Mouse (Mus musculus) 3134 (cell line): Measurements from ENCODE around the gene Tulp4.
"Not testable (repeated sequence)": the region's sequence is repeated elsewhere in the genome, so short reads cannot be mapped to it uniquely, and the experiment has no call there.

Source experiments
- DNase-seq: peaks from one replicate; pipeline ENCODE4 v3.0.0-alpha.2; 2011; ENCODE audit warnings: low spot score; ENCODE audit not compliant: insufficient read length; ENCODE audit errors: extremely low read depth

Gene Tulp4

DNA sequence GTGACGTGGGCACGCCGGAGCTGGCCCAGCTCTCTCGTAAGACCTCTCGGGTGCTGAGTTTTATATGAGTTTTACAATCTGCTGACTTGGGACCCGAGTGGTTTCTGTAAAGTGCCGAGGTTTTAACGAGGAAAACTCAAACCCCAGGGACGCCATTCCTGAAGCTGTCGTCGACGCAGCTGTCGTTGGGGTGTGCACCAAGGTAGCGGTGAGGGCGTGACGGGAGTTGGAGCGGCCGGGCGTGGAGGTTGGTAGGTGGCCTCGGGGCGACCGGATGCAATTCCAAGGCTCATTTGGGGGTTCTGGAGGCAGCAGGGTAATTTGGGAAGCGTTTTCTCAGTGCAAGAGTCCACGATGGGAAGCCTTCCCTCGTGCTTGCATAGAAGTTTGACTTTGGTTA is 164.6 kb downstream of the Tulp4 start:
- DNase-seq, result peak; percentile 32

DNA sequence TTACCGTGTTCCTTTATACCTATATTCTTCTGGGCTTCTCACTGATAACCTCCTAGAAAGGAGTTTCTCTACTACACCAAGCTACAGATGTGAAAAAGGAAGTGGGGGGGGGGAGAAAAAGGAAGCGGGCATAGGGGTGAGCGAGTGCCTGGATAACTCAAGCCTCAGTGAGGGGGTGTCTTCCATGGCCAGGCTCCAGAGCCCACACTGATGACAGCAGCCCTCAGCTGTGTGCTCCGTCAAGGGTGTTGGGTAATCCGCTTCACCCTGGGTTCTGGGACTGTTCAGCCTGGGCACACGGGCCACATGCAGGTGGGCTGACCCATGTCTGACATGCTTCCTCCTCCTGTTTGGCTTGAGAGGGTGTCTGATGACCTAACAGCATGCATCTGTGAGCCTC is 165.7 kb downstream of the Tulp4 start:
- DNase-seq, result not testable (repeated sequence)

DNA sequence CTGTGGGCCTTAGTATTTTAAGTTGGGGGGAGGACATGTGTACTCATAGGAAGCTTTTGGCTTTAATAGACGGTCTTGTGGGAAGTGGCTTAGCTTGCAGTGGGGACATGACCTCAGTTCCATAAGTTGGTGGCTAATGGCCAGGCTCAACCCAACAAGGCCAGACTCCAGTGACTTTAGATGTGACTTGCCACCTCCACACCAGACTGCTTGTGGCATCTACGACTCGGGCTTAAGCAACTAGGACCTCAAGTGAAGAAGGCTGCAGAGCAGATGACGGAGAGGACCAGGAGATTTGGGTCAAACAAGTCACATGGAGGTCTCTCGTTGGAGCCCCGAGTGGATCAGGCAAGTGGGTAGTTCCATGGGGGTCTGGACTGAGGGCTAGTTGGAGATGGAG is 168.5 kb downstream of the Tulp4 start:
- DNase-seq, result not testable (repeated sequence)

DNA sequence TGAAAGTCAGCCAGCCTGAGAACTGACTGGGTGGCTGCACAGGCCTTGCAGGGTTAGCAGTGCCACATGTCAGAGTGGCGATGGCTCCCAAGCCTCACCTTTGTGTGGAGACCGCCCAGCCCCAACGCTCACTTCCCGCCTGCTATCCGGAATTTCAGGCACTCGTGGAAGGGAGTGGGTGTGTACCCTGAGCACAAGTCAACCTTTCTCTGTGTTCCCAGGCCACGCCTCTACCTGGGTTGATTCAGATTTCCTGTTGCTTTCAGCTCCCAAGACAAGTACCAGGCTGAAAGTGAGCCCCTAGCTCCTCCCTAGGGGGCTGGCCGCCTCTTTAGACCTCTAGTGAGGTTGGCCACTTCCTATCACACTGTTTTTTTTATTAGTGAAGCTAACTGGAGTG is 173.0 kb downstream of the Tulp4 start:
- DNase-seq, result not testable (repeated sequence)

DNA sequence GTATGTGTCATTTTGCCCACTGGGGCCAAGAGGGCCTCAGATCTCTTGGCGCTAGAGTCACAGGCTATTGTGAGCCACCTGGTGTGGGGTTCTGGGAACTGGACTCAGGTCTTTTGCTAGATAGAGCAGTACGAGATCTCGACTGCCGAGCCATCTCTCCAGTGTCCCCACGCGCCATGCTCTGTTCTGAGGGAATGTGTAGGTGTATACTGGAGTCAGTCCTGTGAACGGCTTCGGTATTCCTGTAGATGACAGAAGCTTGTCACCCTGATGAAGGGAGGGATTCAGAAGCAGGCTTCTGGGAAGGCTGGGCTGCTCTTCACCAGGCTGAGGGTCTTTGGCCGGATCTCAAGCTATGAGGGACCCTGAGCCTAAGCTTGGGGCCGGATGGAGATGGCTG is 173.5 kb downstream of the Tulp4 start:
- DNase-seq, result not testable (repeated sequence)

DNA sequence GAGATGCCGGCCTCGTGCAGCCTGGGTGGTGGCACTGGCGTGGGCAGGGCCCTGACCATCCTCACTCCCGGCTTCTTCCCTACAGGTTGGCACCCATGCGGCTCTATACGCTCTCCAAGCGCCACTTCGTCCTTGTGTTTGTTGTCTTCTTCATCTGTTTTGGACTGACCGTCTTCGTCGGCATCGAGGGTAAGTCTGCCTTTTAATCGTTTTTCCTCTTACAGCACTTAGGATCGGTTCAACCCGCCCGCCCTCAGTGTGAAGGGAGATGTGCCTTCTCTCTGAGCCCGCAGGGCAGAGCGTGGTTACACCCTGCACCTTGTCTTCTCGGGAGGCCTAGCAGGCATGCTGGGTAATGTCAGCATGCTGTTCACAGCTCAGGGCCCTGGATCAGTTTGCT is 174.3 kb downstream of the Tulp4 start:
- not testable (repeated sequence) for DNase-seq

DNA sequence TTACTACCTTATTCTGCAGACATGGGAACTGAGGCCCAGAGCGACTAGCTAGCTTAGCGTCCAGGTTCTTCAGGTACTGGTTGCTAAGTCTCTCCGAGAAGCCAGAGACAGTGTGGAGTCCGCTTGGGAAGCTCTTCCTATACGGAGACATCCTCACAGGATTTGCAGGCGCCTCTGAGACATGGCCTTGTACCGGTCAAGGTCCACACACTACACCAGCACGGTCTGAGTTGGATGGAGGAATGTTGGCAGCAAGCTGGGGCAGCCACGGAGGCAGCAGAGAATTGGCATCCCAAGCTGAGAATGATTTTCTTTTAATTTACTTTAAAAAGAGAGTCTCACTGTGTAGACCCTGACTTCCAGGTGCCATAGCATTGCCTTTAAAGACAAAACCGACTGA is 176.9 kb downstream of the Tulp4 start:
- not testable (repeated sequence) for DNase-seq

DNA sequence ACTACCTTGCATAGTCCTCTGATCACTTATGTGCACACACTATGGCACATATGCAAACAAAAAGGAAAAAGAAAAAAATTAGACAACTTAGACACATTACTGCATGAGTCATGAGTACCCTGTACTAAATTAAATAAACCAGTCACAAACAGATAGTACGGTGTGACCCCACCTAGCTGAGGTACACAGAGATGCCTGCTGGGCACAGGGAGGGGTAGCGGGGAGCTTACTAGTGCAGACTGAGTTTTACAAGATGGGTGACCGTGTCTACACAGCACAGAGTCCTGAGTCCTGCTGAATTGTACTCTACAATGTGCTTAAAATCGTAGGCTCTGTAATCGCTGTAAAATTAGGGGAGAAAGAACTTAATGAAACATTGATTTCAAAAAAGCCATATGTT is 179.9 kb downstream of the Tulp4 start:
- not testable (repeated sequence) for DNase-seq

DNA sequence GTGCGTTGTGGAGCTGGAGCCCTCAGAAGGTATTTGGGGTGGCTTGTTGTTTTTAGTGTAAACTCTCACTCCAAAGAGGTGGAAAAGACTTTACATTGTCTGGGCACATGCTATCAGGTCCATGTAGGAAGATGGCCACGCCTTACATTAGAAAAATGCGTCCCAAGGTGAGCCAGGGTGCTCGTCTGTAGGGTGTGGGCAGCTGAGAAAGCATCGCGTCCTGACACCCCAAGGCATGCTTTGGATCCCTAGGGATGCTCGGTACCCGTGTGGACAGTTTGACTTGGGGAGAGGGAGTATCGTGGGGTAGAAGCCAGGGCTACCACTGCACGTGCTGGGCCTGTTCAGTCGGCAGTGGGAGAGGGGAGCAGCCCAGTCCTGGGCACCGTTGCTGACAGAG is 182.8 kb downstream of the Tulp4 start:
- not testable (repeated sequence) for DNase-seq

DNA sequence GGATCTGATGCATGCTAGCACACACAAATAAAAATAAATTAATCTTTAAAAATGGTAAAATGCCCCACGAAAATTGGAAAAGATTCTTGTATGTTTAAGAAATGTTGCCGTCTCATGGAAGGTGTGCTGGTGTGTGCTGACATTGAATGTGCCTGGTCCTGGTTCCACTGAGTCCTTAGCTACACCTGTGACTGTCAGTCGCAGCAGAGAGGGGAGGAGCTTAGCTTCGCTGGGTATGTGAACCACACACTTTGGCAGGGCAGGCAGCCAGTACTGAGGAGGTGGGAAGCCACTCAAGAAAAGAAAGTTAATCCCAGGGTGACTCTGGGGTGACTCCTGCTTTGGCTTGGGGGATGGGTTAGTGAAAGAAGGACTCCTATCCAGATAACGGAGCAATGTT is 187.6 kb downstream of the Tulp4 start:
- DNase-seq, result not testable (repeated sequence)

DNA sequence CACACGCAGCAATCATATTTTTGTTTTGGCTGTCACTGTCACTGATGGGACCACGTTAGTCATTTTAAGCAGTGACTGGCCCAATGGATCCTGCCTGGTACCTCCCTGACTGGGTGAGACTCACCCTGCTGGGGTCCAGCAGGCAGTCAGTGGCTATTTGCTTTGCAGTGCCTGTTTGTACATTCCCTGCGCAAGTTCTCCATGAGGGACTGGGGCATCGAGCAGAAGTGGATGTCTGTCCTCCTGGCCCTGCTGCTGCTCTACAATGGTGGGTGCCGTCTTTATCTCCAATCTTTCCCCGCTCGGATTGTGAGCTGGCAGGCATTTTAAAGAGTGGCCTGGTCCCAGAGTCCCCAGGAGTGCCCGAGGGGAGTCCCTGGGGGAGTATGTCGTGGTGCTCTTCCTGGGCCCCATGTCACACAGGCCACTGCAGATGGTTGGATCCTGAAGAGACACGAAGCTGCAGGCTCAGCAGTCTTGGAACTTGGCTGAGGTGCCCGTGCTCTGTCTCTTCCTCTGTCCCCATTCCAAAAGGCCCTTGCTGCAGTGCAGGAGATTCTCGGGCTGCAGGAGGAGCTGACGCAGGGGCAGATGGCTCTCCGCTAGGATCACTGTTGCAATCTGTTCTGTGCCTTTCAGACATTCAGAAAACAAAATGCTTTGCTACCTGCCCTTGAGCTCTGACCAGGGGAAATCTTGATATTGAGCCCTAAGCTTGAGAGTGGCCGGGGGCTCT is 191.0 kb downstream of the Tulp4 start:
- DNase-seq, result not testable (repeated sequence)

DNA sequence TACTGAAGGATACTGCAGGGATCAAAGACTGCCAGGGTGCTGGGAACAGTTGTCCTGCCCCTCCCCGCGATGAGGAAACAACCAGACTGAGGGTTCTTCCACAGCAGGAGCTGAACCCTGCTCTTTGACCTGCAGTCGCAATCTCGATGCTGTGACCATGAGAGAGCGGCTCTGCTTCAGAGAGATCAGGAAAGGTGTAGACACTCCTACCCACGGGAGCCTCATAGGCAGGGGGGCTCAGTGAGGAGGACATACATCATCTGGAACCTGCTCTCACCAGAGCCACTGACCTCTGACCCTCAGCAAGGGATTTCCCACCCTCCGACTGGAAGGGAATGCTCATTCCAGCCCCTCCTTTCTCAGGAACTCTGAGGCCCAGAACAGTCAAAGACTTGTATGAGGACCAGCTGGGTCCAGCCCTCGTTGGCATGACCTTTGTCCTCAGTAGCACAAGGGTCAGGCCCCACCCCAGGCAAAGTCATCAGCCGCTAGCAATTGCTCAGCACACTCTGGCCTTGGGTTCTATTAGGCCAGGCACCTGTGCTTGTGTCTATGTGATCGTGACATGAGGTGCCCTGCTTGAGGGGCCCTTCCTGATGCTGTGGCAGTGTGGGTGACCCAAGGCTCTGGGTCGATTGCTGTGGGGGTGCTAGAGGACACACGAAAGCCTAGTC is 194.1 kb downstream of the Tulp4 start:
- DNase-seq, result not testable (repeated sequence)
